Mouse (Mus musculus) midbrain, embryonic 16.5 days (tissue): ENCODE results near the gene Ccdc33. TPM values are rescaled to one million over a fixed set of nuclear protein-coding genes. Genes with fewer than 3 reads are reported as not detected.
A peak's percentile ranks its signal among the peaks of the same experiment; 100 is the strongest.

Experiments
- ATAC-seq: fragments of 200-750 bp; cut with Nextera tagmentation; 2 replicates; pipeline ENCODE4 v1.8.0; 2017; ENCODE audit warnings: moderate TSS enrichment
- H3K27ac ChIP-seq: fragments of 300-500 bp; sonication (generic); 2 replicates; pipeline ENCODE4 v1.5.1; 2014; ENCODE audit warnings: mild to moderate bottlenecking, low read length, mixed read lengths
- H3K27me3 ChIP-seq: fragments of 300-500 bp; sonication (generic); 2 replicates; pipeline ENCODE4 v1.6.1; 2014; ENCODE audit warnings: low read depth, low read length, mixed read lengths; ENCODE audit not compliant: control insufficient read depth, insufficient read depth
- H3K36me3 ChIP-seq: fragments of 300-500 bp; sonication (generic); 2 replicates; pipeline ENCODE4 v1.6.1; 2014; ENCODE audit warnings: mild to moderate bottlenecking, low read length, moderate library complexity, mixed read lengths; ENCODE audit not compliant: control insufficient read depth, insufficient read depth
- H3K4me1 ChIP-seq: fragments of 300-500 bp; sonication (generic); 2 replicates; pipeline ENCODE4 v1.6.1; 2014; ENCODE audit warnings: mild to moderate bottlenecking, low read length, mixed read lengths; ENCODE audit not compliant: control insufficient read depth, insufficient read depth
- H3K4me2 ChIP-seq: fragments of 300-500 bp; sonication (generic); 2 replicates; pipeline ENCODE4 v1.6.1; 2014; ENCODE audit warnings: mild to moderate bottlenecking, low read length, mixed read lengths
- H3K4me3 ChIP-seq: fragments of 300-500 bp; sonication (generic); 2 replicates; pipeline ENCODE4 v1.5.1; 2014; ENCODE audit warnings: low read depth, mild to moderate bottlenecking, low read length, moderate library complexity, mixed read lengths
- H3K9ac ChIP-seq: fragments of 300-500 bp; sonication (generic); 2 replicates; pipeline ENCODE4 v1.6.1; 2014; ENCODE audit warnings: low read depth, low read length, mixed read lengths
- H3K9me3 ChIP-seq: fragments of 300-500 bp; sonication (generic); replicated peaks from 2 replicates; pipeline ENCODE4 v1.6.1; 2014; ENCODE audit warnings: mild to moderate bottlenecking, low read length, mixed read lengths; ENCODE audit not compliant: control insufficient read depth, poor library complexity, severe bottlenecking
- WGBS: fragments of 180-500 bp; shearing (Covaris S2); extraction: QIAGEN DNeasy Blood & Tissue Kit; methylation state at CpG from one replicate; pipeline ENCODE4 v1.1.7; 2014; 5-methylcytosine and 5-hydroxymethylcytosine counted together
- polyA plus RNA-seq: library from polyadenylated mRNA; unstranded; fragments of >200 nt; fragmentation: Nextera tagmentation; extraction: Ambion mirVana; gene quantifications from 2 replicates; pipeline ENCODE4 v1.2.1, GENCODE M21; 2015

Gene Ccdc33
- polyA plus RNA-seq, 1 experiment from 2014 or later: 0.90 TPM

GRCm38 (mm10) chr9:58053102-58053501 is 65.5 kb downstream of the Ccdc33 start:
- no peak for ATAC-seq
- H3K4me3 ChIP-seq: no peak overlapping the region
- WGBS: 17% methylated on average over 3 of the region's 3 CpGs
- H3K4me2 ChIP-seq: no peak overlapping the region
- peaks cover 29% of the 10 kb centered on the region for H3K4me1 ChIP-seq
- H3K36me3 ChIP-seq: no peaks in the 10 kb centered on the region
- peak overlapping the region; percentile 58; the same call in 1 of the 2 replicates for H3K27ac ChIP-seq
- no peaks in the 10 kb centered on the region for H3K27me3 ChIP-seq
- no peaks in the 10 kb centered on the region for H3K9me3 ChIP-seq
- no peak overlapping the region for H3K9ac ChIP-seq

DNA sequence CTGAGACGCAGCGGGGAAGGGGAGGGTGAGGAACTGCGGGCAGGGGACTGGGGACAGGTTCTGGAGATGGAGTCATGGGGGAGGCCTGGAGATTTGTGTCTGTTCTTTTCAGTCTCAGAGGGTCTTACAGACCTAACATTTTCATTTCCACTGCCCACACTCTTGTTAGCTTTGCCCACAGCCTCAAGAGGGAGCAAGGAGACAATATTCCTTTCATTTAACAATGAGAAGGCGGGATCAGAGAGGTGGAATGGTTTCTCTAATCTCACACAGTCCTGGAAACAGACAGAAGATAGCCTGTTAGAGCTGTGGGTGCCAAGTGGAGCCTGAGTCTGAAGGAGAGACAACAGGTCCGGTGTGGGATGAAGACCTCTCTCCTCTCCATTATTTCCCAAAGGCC is 66.7 kb downstream of the Ccdc33 start:
- Histone ChIP-seq H3K9ac (no peak overlapping the region), H3K27me3 (no peaks in the 10 kb centered on the region), H3K27ac (no peak overlapping the region), H3K4me3 (no peak overlapping the region), H3K9me3 (no peaks in the 10 kb centered on the region), H3K4me2 (no peak overlapping the region), H3K36me3 (no peaks in the 10 kb centered on the region), H3K4me1 (peaks cover 37% of the 10 kb centered on the region)
- ATAC-seq: no peak
- WGBS: 25% methylated on average over 5 of the region's 5 CpGs

GRCm38 (mm10) chr9:58049861-58050260 is 68.8 kb downstream of the Ccdc33 start:
- Histone ChIP-seq H3K27me3 (no peaks in the 10 kb centered on the region), H3K27ac (peak overlapping the region; percentile 79; the same call in 1 of the 2 replicates), H3K4me1 (peaks cover 42% of the 10 kb centered on the region), H3K9me3 (no peaks in the 10 kb centered on the region), H3K36me3 (no peaks in the 10 kb centered on the region), H3K4me3 (no peak overlapping the region), H3K9ac (no peak overlapping the region), H3K4me2 (no peak overlapping the region)
- ATAC-seq: no peak
- 70% methylated on average over 7 of the region's 7 CpGs for WGBS

GRCm38 (mm10) chr9:58049186-58049585 is 69.4 kb downstream of the Ccdc33 start:
- Histone ChIP-seq H3K9me3 (no peaks in the 10 kb centered on the region), H3K4me1 (peaks cover 46% of the 10 kb centered on the region), H3K36me3 (no peaks in the 10 kb centered on the region), H3K27me3 (no peaks in the 10 kb centered on the region), H3K9ac (peak overlapping the region; percentile 27; the same call in 1 of the 2 replicates), H3K4me3 (no peak overlapping the region), H3K27ac (peak overlapping the region; percentile 79), H3K4me2 (peak overlapping the region; percentile 1; the same call in 1 of the 2 replicates)
- WGBS: 18% methylated on average over 6 of the region's 6 CpGs
- ATAC-seq: no peak; the same call in 1 of the 2 replicates

DNA sequence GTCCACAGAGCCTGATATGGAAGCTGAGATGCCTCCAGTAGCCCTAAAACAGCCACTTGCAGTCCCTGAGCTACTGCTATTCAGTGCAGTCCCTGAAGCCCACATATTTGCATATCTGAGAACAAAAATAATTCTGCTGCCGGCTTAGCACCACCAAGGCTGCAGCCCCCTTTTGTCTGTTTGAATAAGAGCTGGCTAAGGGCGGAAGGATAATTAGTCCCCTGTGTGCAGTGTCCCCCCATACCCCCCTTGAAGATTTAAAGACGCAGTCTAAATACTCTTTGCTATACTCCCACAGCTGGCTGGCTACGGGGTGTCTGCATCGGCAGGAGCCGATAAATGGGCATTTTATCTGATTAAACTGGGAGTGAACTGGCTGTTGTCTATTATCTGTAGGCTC is 70.0 kb downstream of the Ccdc33 start:
- no peak overlapping the region; the same call in 1 of the 2 replicates for H3K4me2 ChIP-seq
- peak overlapping the region; percentile 79 for H3K27ac ChIP-seq
- no peak overlapping the region for H3K4me3 ChIP-seq
- H3K9me3 ChIP-seq: no peaks in the 10 kb centered on the region
- peak; percentile 75 for ATAC-seq
- H3K9ac ChIP-seq: 0 out of 2 replicates have a peak overlapping the region, but pooled peaks have one; percentile 33
- 0% methylated on average over 6 of the region's 6 CpGs for WGBS
- no peaks in the 10 kb centered on the region for H3K27me3 ChIP-seq
- peaks cover 46% of the 10 kb centered on the region for H3K4me1 ChIP-seq
- H3K36me3 ChIP-seq: no peaks in the 10 kb centered on the region

- peaks cover 56% of the 10 kb centered on the region for H3K4me1 ChIP-seq
- H3K4me2 ChIP-seq: no peak overlapping the region
- H3K27ac ChIP-seq: no peak overlapping the region
- no peak for ATAC-seq
- WGBS: 81% methylated on average over 10 of the region's 10 CpGs
- H3K9ac ChIP-seq: no peak overlapping the region
- H3K4me3 ChIP-seq: no peak overlapping the region
- H3K27me3 ChIP-seq: no peaks in the 10 kb centered on the region
- H3K9me3 ChIP-seq: no peaks in the 10 kb centered on the region
- no peaks in the 10 kb centered on the region for H3K36me3 ChIP-seq
These were observed 71.6 kb downstream of the Ccdc33 start for GRCm38 (mm10) chr9:58047061-58047460.

DNA sequence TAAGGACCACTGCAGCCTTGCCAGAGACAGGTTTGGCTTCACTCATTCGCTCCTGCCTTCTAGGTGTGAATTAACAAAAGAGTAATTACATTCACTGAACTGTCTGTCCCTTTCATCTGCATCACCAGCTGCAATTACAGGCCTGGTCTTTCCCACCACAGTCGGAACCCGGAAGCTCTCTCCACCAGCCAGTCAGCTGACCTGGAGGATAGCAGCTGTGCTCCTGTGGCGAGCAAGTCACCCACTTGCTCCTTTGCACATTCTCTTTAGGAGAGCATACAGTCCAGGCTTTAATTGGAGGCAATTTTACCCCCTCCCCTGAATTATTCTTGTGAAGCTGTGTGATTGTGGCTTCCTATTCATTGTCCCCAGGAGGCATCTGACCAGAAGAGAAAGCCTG is 73.0 kb downstream of the Ccdc33 start:
- Histone ChIP-seq H3K4me1 (peaks cover 65% of the 10 kb centered on the region), H3K4me3 (no peak overlapping the region), H3K36me3 (no peaks in the 10 kb centered on the region), H3K27me3 (no peaks in the 10 kb centered on the region), H3K4me2 (no peak overlapping the region), H3K9ac (no peak overlapping the region), H3K9me3 (no peaks in the 10 kb centered on the region), H3K27ac (peak overlapping the region; percentile 65)
- ATAC-seq: no peak
- WGBS: 15% methylated on average over 4 of the region's 4 CpGs

GRCm38 (mm10) chr9:58044828-58045227 is 73.8 kb downstream of the Ccdc33 start:
- Histone ChIP-seq H3K4me2 (no peak overlapping the region), H3K27me3 (no peaks in the 10 kb centered on the region), H3K4me3 (no peak overlapping the region), H3K9me3 (no peaks in the 10 kb centered on the region), H3K9ac (peak overlapping the region; percentile 47), H3K36me3 (no peaks in the 10 kb centered on the region), H3K27ac (peak overlapping the region; percentile 65), H3K4me1 (peaks cover 66% of the 10 kb centered on the region)
- ATAC-seq: no peak
- 14% methylated on average over 10 of the region's 10 CpGs for WGBS

GRCm38 (mm10) chr9:58043496-58044017 is 75.1 kb downstream of the Ccdc33 start:
- Histone ChIP-seq H3K9ac (no peak overlapping the region), H3K4me2 (no peak overlapping the region), H3K9me3 (no peaks in the 10 kb centered on the region), H3K36me3 (no peaks in the 10 kb centered on the region), H3K4me3 (no peak overlapping the region), H3K27ac (no peak overlapping the region), H3K27me3 (no peaks in the 10 kb centered on the region), H3K4me1 (peaks cover 57% of the 10 kb centered on the region)
- no peak for ATAC-seq
- 59% methylated on average over 10 of the region's 10 CpGs for WGBS
